Mouse (Mus musculus) G1E (cell line): ENCODE data around the gene Tet1.

ENCODE experiments used
- CTCF ChIP-seq: IDR thresholded peaks from 2 replicates; pipeline ENCODE4 v1.5.1; 2012; ENCODE audit warnings: low read depth, low read length, inconsistent platforms, mixed read lengths
- GATA1 ChIP-seq: IDR thresholded peaks from 2 replicates; pipeline ENCODE4 v1.6.1; 2012; ENCODE audit warnings: borderline replicate concordance, low read length, inconsistent platforms, mixed read lengths
- GATA2 ChIP-seq: IDR thresholded peaks from 2 replicates; pipeline ENCODE4 v1.6.1; 2012; ENCODE audit warnings: low read depth, low read length, inconsistent platforms, borderline replicate concordance
- POLR2AphosphoS5 ChIP-seq: IDR thresholded peaks from 2 replicates; pipeline ENCODE4 v1.6.1; 2012; ENCODE audit warnings: low read depth, low read length, inconsistent platforms; ENCODE audit not compliant: insufficient replicate concordance
- TAL1 ChIP-seq: conservative IDR thresholded peaks from 2 replicates; pipeline ENCODE4 v1.6.1; 2012; ENCODE audit warnings: low read depth, low read length, inconsistent platforms, mixed read lengths

GRCm38 (mm10) chr10:62906336-62906735 is 2.5 kb downstream of the Tet1 start:
- no peak for TF ChIP-seq CTCF
- no peak for TF ChIP-seq GATA2
- TF ChIP-seq GATA1 = no peak
- TF ChIP-seq TAL1 = no peak
- TF ChIP-seq POLR2AphosphoS5 = no peak
